Mouse (Mus musculus) stomach, postnatal 0 days (tissue): ENCODE measurements at regions not wholly inside any gene's neighbourhood (a gene's known extent, or its start where the extent isn't known, plus 50 kb on each side); places are given as distances from the start of the nearest gene placed in this dataset.
A peak's percentile ranks its signal among the peaks of the same experiment; 100 is the strongest.
"Not testable (repeated sequence)": the region's sequence is repeated elsewhere in the genome, so short reads cannot be mapped to it uniquely, and the experiment has no call there.

Experiments used
- ATAC-seq: fragments of 200-750 bp; cut with Nextera tagmentation; 2 replicates; pipeline ENCODE4 v1.8.0; 2017; ENCODE audit not compliant: low FRiP score, low TSS enrichment
- DNase-seq: peaks from one replicate; pipeline ENCODE4 v3.0.0-alpha.2; 2016; ENCODE audit warnings: low spot score
- H3K27ac ChIP-seq: fragments of 300-500 bp; sonication (generic); replicated peaks from 2 replicates; pipeline ENCODE4 v1.5.1; 2014; ENCODE audit warnings: mild to moderate bottlenecking, control low read depth
- H3K27me3 ChIP-seq: fragments of 300-500 bp; sonication (generic); 2 replicates; pipeline ENCODE4 v1.6.1; 2014; ENCODE audit warnings: low read length; ENCODE audit not compliant: control insufficient read depth, insufficient read depth
- H3K36me3 ChIP-seq: fragments of 300-500 bp; sonication (generic); 2 replicates; pipeline ENCODE4 v1.6.1; 2014; ENCODE audit warnings: low read length, mixed read lengths; ENCODE audit not compliant: control insufficient read depth, insufficient read depth
- H3K4me1 ChIP-seq: fragments of 300-500 bp; sonication (generic); replicated peaks from 2 replicates; pipeline ENCODE4 v1.6.1; 2014; ENCODE audit warnings: antibody characterized with exemption; ENCODE audit not compliant: control insufficient read depth, insufficient read depth
- H3K4me2 ChIP-seq: fragments of 300-500 bp; sonication (generic); replicated peaks from 2 replicates; pipeline ENCODE4 v1.6.1; 2014; ENCODE audit warnings: low read depth, mild to moderate bottlenecking, control low read depth, moderate library complexity
- H3K4me3 ChIP-seq: fragments of 300-500 bp; sonication (generic); 2 replicates; pipeline ENCODE4 v1.5.1; 2014; ENCODE audit warnings: low read depth, low read length, control low read depth
- H3K9ac ChIP-seq: fragments of 300-500 bp; sonication (generic); 2 replicates; pipeline ENCODE4 v1.6.1; 2014; ENCODE audit warnings: mild to moderate bottlenecking, low read length, control low read depth, mixed read lengths
- H3K9me3 ChIP-seq: fragments of 300-500 bp; sonication (generic); 2 replicates; pipeline ENCODE4 v1.6.1; 2016; ENCODE audit warnings: low read length; ENCODE audit not compliant: control insufficient read depth
- CTCF ChIP-seq: IDR thresholded peaks from 2 replicates; pipeline ENCODE4 v1.5.1; 2016; ENCODE audit warnings: antibody characterized with exemption, low read depth, mild to moderate bottlenecking, moderate library complexity
- EP300 ChIP-seq: optimal IDR thresholded peaks from 2 replicates; pipeline ENCODE3; 2016; ENCODE audit warnings: antibody characterized with exemption
- WGBS: fragments of 180-500 bp; shearing (Covaris S2); extraction: QIAGEN DNeasy Blood & Tissue Kit; methylation state at CpG from one replicate; pipeline ENCODE4 v1.1.7; 2014; 5-methylcytosine and 5-hydroxymethylcytosine counted together

GRCm38 (mm10) chr9:84461441-84461840 lies 536.5 kb downstream of the Bckdhb start:
- no peaks in the 10 kb centered on the region for H3K36me3 ChIP-seq
- H3K9me3 ChIP-seq, result no peaks in the 10 kb centered on the region
- H3K4me2 ChIP-seq, result no peak overlapping the region
- no peaks in the 10 kb centered on the region for H3K27me3 ChIP-seq
- H3K27ac ChIP-seq, result no peak overlapping the region
- H3K4me3 ChIP-seq, result no peak overlapping the region
- ATAC-seq (0 out of 2 replicates have a peak, but pooled peaks have one; percentile 57), DNase-seq (no peak)
- no peaks in the 10 kb centered on the region for H3K4me1 ChIP-seq
- H3K9ac ChIP-seq, result no peak overlapping the region
- WGBS, result 47% methylated on average over 4 of the region's 4 CpGs
- TF ChIP-seq CTCF (no peak), EP300 (no peak)

GRCm38 (mm10) chr9:84466741-84467140 lies 541.8 kb downstream of the Bckdhb start:
- DNase-seq (peak; percentile 50), ATAC-seq (peak; percentile 65; the same call in 1 of the 2 replicates)
- Histone ChIP-seq H3K27ac (no peak overlapping the region), H3K4me3 (no peak overlapping the region), H3K36me3 (no peaks in the 10 kb centered on the region), H3K27me3 (no peaks in the 10 kb centered on the region), H3K4me2 (no peak overlapping the region), H3K9me3 (no peaks in the 10 kb centered on the region), H3K9ac (no peak overlapping the region), H3K4me1 (no peaks in the 10 kb centered on the region)
- peak; percentile 79 for TF ChIP-seq CTCF
- TF ChIP-seq EP300, result no peak
- 18% methylated on average over 3 of the region's 3 CpGs for WGBS

- Histone ChIP-seq H3K27ac (no peak overlapping the region), H3K4me3 (no peak overlapping the region), H3K9ac (no peak overlapping the region), H3K27me3 (no peaks in the 10 kb centered on the region), H3K9me3 (no peaks in the 10 kb centered on the region), H3K4me2 (no peak overlapping the region), H3K4me1 (no peaks in the 10 kb centered on the region), H3K36me3 (no peaks in the 10 kb centered on the region)
- DNase-seq, result no peak
- 68% methylated on average over 4 of the region's 4 CpGs for WGBS
- no peak for TF ChIP-seq CTCF
- TF ChIP-seq EP300, result no peak
- ATAC-seq, result no peak
Observed at GRCm38 (mm10) chr9:84472696-84473095, 547.8 kb downstream of the Bckdhb start.

GRCm38 (mm10) chr9:84475906-84476305 lies 551.0 kb downstream of the Bckdhb start:
- 35% methylated on average over 1 of the region's 1 CpGs for WGBS
- no peak for DNase-seq

GRCm38 (mm10) chr9:84499507-84499906 lies 574.6 kb downstream of the Bckdhb start:
- WGBS, result 80% methylated on average over 2 of the region's 2 CpGs
- H3K9ac ChIP-seq, result no peak overlapping the region
- H3K36me3 ChIP-seq, result no peaks in the 10 kb centered on the region
- no peaks in the 10 kb centered on the region for H3K4me1 ChIP-seq
- H3K4me2 ChIP-seq, result no peak overlapping the region
- no peak overlapping the region for H3K4me3 ChIP-seq
- H3K27ac ChIP-seq, result no peak overlapping the region
- no peak for TF ChIP-seq EP300
- no peak for TF ChIP-seq CTCF
- ATAC-seq (no peak), DNase-seq (no peak)
- no peaks in the 10 kb centered on the region for H3K9me3 ChIP-seq
- H3K27me3 ChIP-seq, result no peaks in the 10 kb centered on the region

More at GRCm38 (mm10) chr9:84475906-84476305, 551.0 kb downstream of the Bckdhb start:
- TF ChIP-seq EP300, result no peak
- TF ChIP-seq CTCF, result no peak
- no peaks in the 10 kb centered on the region for H3K36me3 ChIP-seq
- no peaks in the 10 kb centered on the region for H3K9me3 ChIP-seq
- H3K27me3 ChIP-seq, result no peaks in the 10 kb centered on the region
- H3K4me3 ChIP-seq, result no peak overlapping the region
- no peak for ATAC-seq
- no peak overlapping the region for H3K4me2 ChIP-seq
- no peak overlapping the region for H3K27ac ChIP-seq
- H3K4me1 ChIP-seq, result no peaks in the 10 kb centered on the region
- H3K9ac ChIP-seq, result no peak overlapping the region

- H3K4me3 ChIP-seq, H3K9ac ChIP-seq, H3K27ac ChIP-seq, H3K9me3 ChIP-seq, H3K4me2 ChIP-seq, ATAC-seq, H3K27me3 ChIP-seq, DNase-seq, H3K36me3 ChIP-seq, H3K4me1 ChIP-seq: not testable (repeated sequence)
Observed at GRCm38 (mm10) chr9:84502981-84503380, 578.0 kb downstream of the Bckdhb start.
